Mouse (Mus musculus) c-Kit-positive CD71-positive TER-119-positive erythroid progenitor cells, embryonic 14.5 days (primary cell): ENCODE measurements around the gene Polr2a.

Experiments
- DNase-seq: peaks from one replicate; pipeline ENCODE4 v3.0.0-alpha.2; 2013; ENCODE audit warnings: low spot score

The Polr2a gene

GRCm38 (mm10) chr11:69758478-69758970, at the start of gene Polr2a:
TSS of gene Polr2a (minus strand) at chr11:69758637.
- peak; percentile 96 for DNase-seq

- no peak for DNase-seq
Observed at GRCm38 (mm10) chr11:69807641-69808040, 49.2 kb upstream of the Polr2a start.

- no peak for DNase-seq
Observed at GRCm38 (mm10) chr11:69806378-69806777, 47.9 kb upstream of the Polr2a start.

GRCm38 (mm10) chr11:69804972-69805909, 46.8 kb upstream of the Polr2a start, which contains the start of gene Tmem102:
TSS of gene Tmem102 (minus strand) at chr11:69805624.
- no peak for DNase-seq

- DNase-seq, result no peak
Observed at GRCm38 (mm10) chr11:69804652-69804940, 46.2 kb upstream of the Polr2a start.

GRCm38 (mm10) chr11:69803786-69804651, 45.6 kb upstream of the Polr2a start:
- DNase-seq, result peak; percentile 38

- no peak for DNase-seq
Observed at GRCm38 (mm10) chr11:69803328-69803727, 44.9 kb upstream of the Polr2a start.

- no peak for DNase-seq
Observed at GRCm38 (mm10) chr11:69802648-69803105, 44.2 kb upstream of the Polr2a start.

- no peak for DNase-seq
Observed at GRCm38 (mm10) chr11:69801379-69801977, 43.0 kb upstream of the Polr2a start, which contains the start of gene Fgf11. TSS of gene Fgf11 (minus strand) at chr11:69801857.

GRCm38 (mm10) chr11:69800392-69801197, 42.2 kb upstream of the Polr2a start:
- no peak for DNase-seq

- no peak for DNase-seq
Observed at GRCm38 (mm10) chr11:69800138-69800391, 41.6 kb upstream of the Polr2a start.

GRCm38 (mm10) chr11:69799394-69800137, 41.1 kb upstream of the Polr2a start:
- DNase-seq, result no peak

GRCm38 (mm10) chr11:69797924-69798323, 39.5 kb upstream of the Polr2a start:
- no peak for DNase-seq

- DNase-seq, result no peak
Observed at GRCm38 (mm10) chr11:69795983-69796435, 37.6 kb upstream of the Polr2a start.

GRCm38 (mm10) chr11:69795168-69795982, 36.9 kb upstream of the Polr2a start, which contains the start of gene Chrnb1:
TSS of gene Chrnb1 (minus strand) at chr11:69795943.
- peak; percentile 96 for DNase-seq

- no peak for DNase-seq
Observed at GRCm38 (mm10) chr11:69793429-69793828, 35.0 kb upstream of the Polr2a start.

- DNase-seq, result no peak
Observed at GRCm38 (mm10) chr11:69791420-69791819, 33.0 kb upstream of the Polr2a start.

GRCm38 (mm10) chr11:69789431-69789830, 31.0 kb upstream of the Polr2a start:
- no peak for DNase-seq

GRCm38 (mm10) chr11:69787306-69787705, 28.9 kb upstream of the Polr2a start:
- no peak for DNase-seq
